ENCODE assay signal across 22 mouse cellular contexts in genomic region chr6:103781058-103781457, GRCm38 (mm10).
DNase-seq lines count a peak whose midpoint lies in the region; ATAC-seq lines count a peak whose summit lies in the region.
"Had no signal": no experiment of that assay in that cellular context is flagged by ENCODE, and none has a peak within 500 bp of the region (broad histone marks: within the 10 kb centered on the region; RNA-seq: fewer than 3 reads in every experiment).

No protein-coding gene starts in this region.

- H3K4me3 ChIP-seq in hindbrain, embryonic 13.5 days: no peak overlapping the region
- H3K4me3 ChIP-seq in hindbrain, embryonic 10.5 days: no peak overlapping the region
- H3K4me3 ChIP-seq in neural tube, embryonic 15.5 days (replicated peaks): no peak overlapping the region
- H3K4me3 ChIP-seq in hindbrain, embryonic 14.5 days (replicated peaks; ENCODE audit: low read length): no peak overlapping the region
- H3K4me3 ChIP-seq: embryonic facial prominence, embryonic 15.5 days; erythroblast, embryonic 14.5 days; forebrain, embryonic 10.5 days; forebrain, embryonic 15.5 days; heart, embryonic 10.5 days had no signal

- H3K4me2 ChIP-seq in hindbrain, embryonic 13.5 days: no peak overlapping the region
- no peak overlapping the region for H3K4me2 ChIP-seq in neural tube, embryonic 15.5 days
- no peak overlapping the region for H3K4me2 ChIP-seq in hindbrain, embryonic 14.5 days (replicated peaks)
- H3K4me2 ChIP-seq: embryonic facial prominence, embryonic 15.5 days; forebrain, embryonic 15.5 days had no signal

- no peak for DNase-seq in hindbrain, embryonic 10.5 days (ENCODE audit: low spot score)
- DNase-seq in neural tube, embryonic 10.5 days (ENCODE audit: extremely low spot score, low spot score): no peak
- no peak for DNase-seq in hindbrain, embryonic 14.5 days (ENCODE audit: low spot score)
- DNase-seq in urinary bladder, postnatal 4 days (ENCODE audit: low spot score in 2 of 2): no peak
- DNase-seq: adrenal gland, postnatal 14 days; cerebellum, adult 2 months; cerebellum, postnatal 10 days; embryo, embryonic 11 days; gastrocnemius, postnatal 10 days; heart, adult 18-20 months; heart, postnatal 10 days; heart, postnatal 4 days had no signal

- H3K36me3 ChIP-seq in hindbrain, embryonic 13.5 days: no peaks in the 10 kb centered on the region
- no peaks in the 10 kb centered on the region for H3K36me3 ChIP-seq in hindbrain, embryonic 10.5 days
- no peaks in the 10 kb centered on the region for H3K36me3 ChIP-seq in neural tube, embryonic 15.5 days
- H3K36me3 ChIP-seq in hindbrain, embryonic 14.5 days (replicated peaks; ENCODE audit: control insufficient read depth, insufficient read depth): no peaks in the 10 kb centered on the region
- H3K36me3 ChIP-seq: embryonic facial prominence, embryonic 15.5 days; forebrain, embryonic 10.5 days; forebrain, embryonic 15.5 days; heart, embryonic 10.5 days had no signal

- no peaks in the 10 kb centered on the region for H3K27me3 ChIP-seq in hindbrain, embryonic 13.5 days
- no peaks in the 10 kb centered on the region for H3K27me3 ChIP-seq in hindbrain, embryonic 10.5 days (ENCODE audit: insufficient read depth, poor library complexity, severe bottlenecking)
- no peaks in the 10 kb centered on the region for H3K27me3 ChIP-seq in neural tube, embryonic 15.5 days (replicated peaks)
- no peaks in the 10 kb centered on the region for H3K27me3 ChIP-seq in hindbrain, embryonic 14.5 days (ENCODE audit: control insufficient read depth, insufficient read depth, low read length)
- H3K27me3 ChIP-seq: CH12.LX; embryonic facial prominence, embryonic 15.5 days; forebrain, embryonic 15.5 days; Patski had no signal

- no peak overlapping the region for H3K27ac ChIP-seq in hindbrain, embryonic 13.5 days
- H3K27ac ChIP-seq in hindbrain, embryonic 10.5 days: no peak overlapping the region
- no peak overlapping the region for H3K27ac ChIP-seq in neural tube, embryonic 15.5 days (replicated peaks)
- H3K27ac ChIP-seq in hindbrain, embryonic 14.5 days: no peak overlapping the region
- H3K27ac ChIP-seq: embryonic facial prominence, embryonic 15.5 days; forebrain, embryonic 10.5 days; forebrain, embryonic 15.5 days; heart, embryonic 10.5 days had no signal

- no peaks in the 10 kb centered on the region for H3K4me1 ChIP-seq in hindbrain, embryonic 13.5 days (replicated peaks)
- H3K4me1 ChIP-seq in hindbrain, embryonic 10.5 days (replicated peaks): no peaks in the 10 kb centered on the region
- 0 out of 2 replicates have a peak, but pooled peaks cover 3% of the 10 kb centered on the region for H3K4me1 ChIP-seq in neural tube, embryonic 15.5 days
- H3K4me1 ChIP-seq in hindbrain, embryonic 14.5 days (replicated peaks; ENCODE audit: control insufficient read depth, insufficient read depth, low read length): no peaks in the 10 kb centered on the region
- H3K4me1 ChIP-seq: embryonic facial prominence, embryonic 15.5 days; forebrain, embryonic 10.5 days; forebrain, embryonic 15.5 days; heart, embryonic 10.5 days had no signal

- no peaks in the 10 kb centered on the region for H3K9me3 ChIP-seq in hindbrain, embryonic 13.5 days
- no peaks in the 10 kb centered on the region for H3K9me3 ChIP-seq in hindbrain, embryonic 10.5 days
- H3K9me3 ChIP-seq in neural tube, embryonic 15.5 days (replicated peaks): no peaks in the 10 kb centered on the region
- no peaks in the 10 kb centered on the region for H3K9me3 ChIP-seq in hindbrain, embryonic 14.5 days (ENCODE audit: control insufficient read depth, low read length)
- H3K9me3 ChIP-seq: embryonic facial prominence, embryonic 15.5 days; forebrain, embryonic 10.5 days; forebrain, embryonic 15.5 days; heart, embryonic 10.5 days had no signal

- ATAC-seq in hindbrain, embryonic 13.5 days (ENCODE audit: low FRiP score): peak; percentile 36; the same call in 1 of the 2 replicates
- 0 out of 2 replicates have a peak, but pooled peaks have one; percentile 14 for ATAC-seq in neural tube, embryonic 15.5 days (ENCODE audit: low FRiP score)
- peak; percentile 40; the same call in 1 of the 2 replicates for ATAC-seq in hindbrain, embryonic 14.5 days (ENCODE audit: low FRiP score)
- ATAC-seq: activated CD4-positive, CD25-positive, alpha-beta regulatory T cell, adult 4 months; forebrain, embryonic 15.5 days; Patski had no signal

- 70% methylated on average over 5 of the region's 5 CpGs for WGBS in hindbrain, embryonic 13.5 days
- WGBS in hindbrain, embryonic 10.5 days: 87% methylated on average over 5 of the region's 5 CpGs
- WGBS in neural tube, embryonic 15.5 days: 60% methylated on average over 5 of the region's 5 CpGs
- WGBS in hindbrain, embryonic 14.5 days: 66% methylated on average over 5 of the region's 5 CpGs

- H3K9ac ChIP-seq in hindbrain, embryonic 13.5 days: no peak overlapping the region
- no peak overlapping the region for H3K9ac ChIP-seq in neural tube, embryonic 15.5 days (replicated peaks)
- H3K9ac ChIP-seq in hindbrain, embryonic 14.5 days: no peak overlapping the region
- H3K9ac ChIP-seq: embryonic facial prominence, embryonic 15.5 days; forebrain, embryonic 15.5 days had no signal
